Mouse (Mus musculus): ENCODE data around the gene Sdk2.

- no peak for TF ChIP-seq TBP (IDR thresholded peaks at IDR 0.05; ENCODE audit: low read depth, low read length)
- no peak for TF ChIP-seq JUND (IDR thresholded peaks at IDR 0.05; ENCODE audit: low read depth, low read length)
- TF ChIP-seq POLR2A (IDR thresholded peaks at IDR 0.05; ENCODE audit: control insufficient read depth in 1 of 2, insufficient read depth in 1 of 2, low read depth in 1 of 2, low read length in 2 of 2, poor library complexity in 1 of 2), result no peak
These were observed 260.3 kb downstream of the Sdk2 start for GRCm38 (mm10) chr11:113806382-113807077.
